In genomic region chr5:151056255-151056919, GRCm38 (mm10) we compare ENCODE assay signal across 11 mouse cellular contexts.
DNase-seq lines count a peak whose midpoint lies in the region; ATAC-seq and TF ChIP-seq lines count a peak whose summit lies in the region.
"Had no signal": no experiment of that assay in that cellular context is flagged by ENCODE, and none has a peak within 500 bp of the region (broad histone marks: within the 10 kb centered on the region; RNA-seq: fewer than 3 reads in every experiment).

No protein-coding gene starts in this region.

- no peak for TF ChIP-seq CTCF in kidney, adult 2 months (conservative IDR thresholded peaks at IDR 0.05; ENCODE audit: insufficient read depth, insufficient read length, low read depth, low read length)

- peaks cover 9% of the 10 kb centered on the region for H3K4me1 ChIP-seq in kidney, adult 2 months (ENCODE audit: control insufficient read depth, insufficient read depth, low read length)
- peaks cover 38% of the 10 kb centered on the region for H3K4me1 ChIP-seq in limb, embryonic 12.5 days (replicated peaks)

- peaks cover 5% of the 10 kb centered on the region; the same call in 1 of the 2 replicates for H3K9me3 ChIP-seq in limb, embryonic 12.5 days

- H3K9ac ChIP-seq in limb, embryonic 12.5 days (replicated peaks), result no peak overlapping the region

- no peak for DNase-seq in kidney, adult 2 months
- no peak for DNase-seq in kidney, adult 9 months
- DNase-seq in brain, adult 2 months (ENCODE audit: low read depth, low spot score), result peak; percentile 72
- DNase-seq in embryo, embryonic 11 days, result peak; percentile 40
- no peak for DNase-seq in cerebellum, adult 9-10 months
- DNase-seq in spleen, adult 18-20 months, result no peak
- DNase-seq in right cerebral cortex, postnatal 36 days (ENCODE audit: low spot score in 2 of 2), result no peak
- DNase-seq: kidney, adult 18-20 months; retina, postnatal 1 day had no signal

- no peak overlapping the region for H3K4me3 ChIP-seq in kidney, adult 2 months (ENCODE audit: insufficient read depth, low read depth, low read length)
- no peak overlapping the region for H3K4me3 ChIP-seq in limb, embryonic 12.5 days (replicated peaks)

- no peak for ATAC-seq in limb, embryonic 12.5 days (ENCODE audit: insufficient number of reproducible peaks, insufficient read depth, low FRiP score, low TSS enrichment, low read depth)
- ATAC-seq: Patski had no signal

- no peak for TF ChIP-seq POLR2A in kidney, adult 2 months (IDR thresholded peaks at IDR 0.05; ENCODE audit: low read depth, low read length)

- no peaks in the 10 kb centered on the region for H3K27me3 ChIP-seq in kidney, adult 2 months (replicated peaks; ENCODE audit: control insufficient read depth, insufficient read depth, low read length)
- H3K27me3 ChIP-seq in limb, embryonic 12.5 days, result no peaks in the 10 kb centered on the region
- H3K27me3 ChIP-seq: Patski had no signal

- WGBS in kidney, adult 2 months, result 75% methylated on average over 12 of the region's 12 CpGs
- WGBS in limb, embryonic 12.5 days, result 44% methylated on average over 12 of the region's 12 CpGs

- no peak overlapping the region; the same call in 1 of the 2 replicates for H3K4me2 ChIP-seq in limb, embryonic 12.5 days

- peak overlapping the region; percentile 22; the same call in 1 of the 2 replicates for H3K27ac ChIP-seq in kidney, adult 2 months (ENCODE audit: insufficient read depth, low read depth, low read length)
- peak overlapping the region; percentile 62 for H3K27ac ChIP-seq in limb, embryonic 12.5 days

- peaks cover 2% of the 10 kb centered on the region; the same call in 1 of the 2 replicates for H3K36me3 ChIP-seq in kidney, adult 2 months (ENCODE audit: control insufficient read depth, insufficient read depth, low read length)
- peaks cover 17% of the 10 kb centered on the region for H3K36me3 ChIP-seq in limb, embryonic 12.5 days

Comparison
In these comparisons a context has a peak if more than half of its experiments do, and no peak if none do; other contexts are left out.
1. DNase-seq: peak in brain, adult 2 months (single experiment) and embryo, embryonic 11 days (single experiment); none in kidney, adult 2 months (single experiment), kidney, adult 9 months (single experiment), cerebellum, adult 9-10 months (single experiment), spleen, adult 18-20 months (0 of 2) and right cerebral cortex, postnatal 36 days (0 of 2).